Mouse (Mus musculus) cortical plate, adult 2 months (tissue): ENCODE measurements around the gene Ccdc69.

Experiments used
- CTCF ChIP-seq: fragments of 200-500 bp; IDR thresholded peaks from 2 replicates; pipeline ENCODE4 v1.5.1; 2011; ENCODE audit warnings: mild to moderate bottlenecking, control low read depth, low read length; ENCODE audit not compliant: insufficient read depth; ENCODE audit errors: extremely low read depth
- POLR2A ChIP-seq: fragments of 200-500 bp; IDR thresholded peaks from 2 replicates; pipeline ENCODE4 v1.6.1; 2011; ENCODE audit warnings: mild to moderate bottlenecking, low read length, control low read depth; ENCODE audit not compliant: insufficient read depth; ENCODE audit errors: extremely low read depth

DNA sequence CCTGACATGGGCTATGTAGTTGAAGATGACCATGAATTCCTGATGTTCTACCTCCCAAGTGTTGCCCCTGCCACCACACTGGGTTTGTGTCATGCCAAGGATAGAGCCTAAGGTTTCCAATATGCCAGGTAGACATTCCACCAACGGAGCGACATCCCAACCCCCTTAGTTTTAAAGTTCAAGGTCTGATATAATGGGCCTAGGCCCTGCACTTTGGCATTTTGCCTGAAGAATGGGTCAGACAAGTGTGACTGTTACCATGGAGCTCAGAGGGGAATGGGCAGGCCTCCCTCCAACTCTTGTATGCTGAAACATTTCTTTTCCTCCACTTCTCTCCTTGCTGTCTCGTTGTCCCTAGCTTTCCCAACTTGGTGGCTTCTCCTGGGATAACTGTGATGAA lies 25.3 kb upstream of the Ccdc69 start:
- TF ChIP-seq CTCF = no peak
- no peak for TF ChIP-seq POLR2A
